Mouse (Mus musculus): Measurements from ENCODE around the gene Spdye4a.
A peak's percentile ranks its signal among the peaks of the same experiment; 100 is the strongest.
"Not testable (repeated sequence)": the region's sequence is repeated elsewhere in the genome, so short reads cannot be mapped to it uniquely, and the experiment has no call there.

Spdye4a gene

DNA sequence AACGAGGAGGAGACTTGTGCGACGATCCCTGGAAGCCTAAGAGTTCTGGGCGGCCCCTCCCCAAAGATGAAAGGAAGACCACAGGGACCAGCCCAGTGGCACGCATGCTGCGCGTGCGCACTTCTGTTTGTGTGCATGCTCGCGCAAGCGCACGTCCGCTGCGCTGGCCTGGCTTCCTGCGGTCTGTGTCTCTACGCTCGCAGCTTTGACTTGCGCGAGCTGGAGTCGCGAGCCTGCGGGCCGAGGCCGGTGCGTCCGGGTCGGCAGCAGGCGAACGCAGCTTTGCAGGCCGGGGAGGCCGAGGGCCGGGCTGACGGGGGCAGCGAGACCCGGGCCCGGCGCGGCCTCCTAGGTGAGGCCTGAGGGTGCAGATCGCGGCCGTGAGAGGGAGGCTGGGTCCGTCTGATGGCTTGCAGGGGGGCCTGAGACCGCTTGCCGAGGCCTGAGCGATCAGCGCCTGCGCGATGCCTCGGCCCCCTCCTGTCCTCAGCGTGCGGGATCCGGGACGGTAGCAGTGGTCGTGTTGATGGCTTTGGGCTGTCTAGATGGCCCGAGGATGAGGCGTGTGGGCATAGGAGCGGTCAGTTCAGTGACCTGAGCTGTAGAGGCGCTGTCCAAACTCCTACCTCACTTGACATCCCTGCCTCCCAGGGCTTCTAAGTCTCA lies 8.5 kb upstream of the Spdye4a start, which contains the start of gene Zfp12:
Gene Zfp12 (plus strand): TSS at position 136 of the 666 bp plus-strand sequence.
- DNase-seq (ENCODE audit: inconsistent age in 2 of 2, low spot score in 1 of 2) = peak; percentile 97 to 98

DNA sequence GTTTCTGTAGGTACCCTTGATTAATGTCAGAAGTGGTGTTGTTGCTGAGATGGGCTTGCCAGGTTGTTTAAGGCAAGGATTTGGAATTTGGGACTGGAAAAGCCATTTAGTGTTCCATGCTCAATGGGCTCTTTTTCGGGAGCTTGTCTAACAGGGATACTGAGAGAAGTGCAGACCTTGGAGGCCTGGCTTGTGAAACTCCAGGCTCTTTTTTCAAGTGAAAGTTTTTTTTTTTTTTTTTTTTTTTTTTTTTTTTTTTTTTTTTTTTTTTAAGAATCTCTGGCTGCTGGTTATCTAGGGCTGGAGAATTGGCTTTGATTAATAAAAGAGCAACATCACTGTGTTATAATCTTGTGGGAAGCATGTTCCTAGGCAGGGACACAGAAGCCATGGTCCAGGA lies 4.4 kb downstream of the Spdye4a start:
- no peak for DNase-seq (ENCODE audit: inconsistent age in 2 of 2, low spot score in 1 of 2)

DNA sequence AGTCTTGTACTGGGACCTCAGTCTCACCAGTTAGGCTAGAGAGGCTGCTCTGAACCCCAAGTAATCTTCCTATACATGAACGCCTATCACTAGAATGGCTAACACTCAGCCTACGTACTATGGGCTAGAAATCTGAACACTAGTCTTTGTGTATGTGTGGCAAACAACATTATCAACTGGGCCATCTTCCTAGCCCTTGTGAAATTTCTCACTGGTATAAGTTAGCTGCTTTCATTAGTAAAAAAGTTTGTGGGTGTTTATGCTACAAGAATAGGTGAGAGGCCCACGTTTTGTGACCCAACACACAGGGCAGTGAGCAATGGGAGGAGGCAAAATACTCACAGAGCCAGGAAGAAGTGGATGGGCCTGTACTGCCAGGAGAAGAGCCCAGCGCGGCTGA lies 5.7 kb downstream of the Spdye4a start:
- DNase-seq (ENCODE audit: inconsistent age in 2 of 2, low spot score in 1 of 2) = no peak

DNA sequence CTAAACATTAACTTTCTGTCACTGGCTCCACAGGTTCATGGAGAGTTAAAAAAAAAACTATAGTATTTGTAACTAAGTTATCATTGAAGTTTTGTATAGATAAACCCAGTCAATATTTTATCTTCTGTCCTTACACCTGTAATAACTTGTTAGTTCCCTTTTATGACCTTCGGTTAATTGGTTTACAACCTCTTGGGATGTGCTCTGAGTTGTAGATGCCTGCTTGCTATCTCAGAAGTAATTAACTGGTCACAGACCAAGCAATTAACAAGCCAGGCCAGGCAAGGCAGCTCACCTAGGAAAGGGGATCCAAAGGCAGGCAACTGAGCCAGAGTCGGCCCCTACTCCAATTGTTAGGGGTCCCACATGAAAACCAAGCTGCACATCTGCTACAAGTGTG lies 12.9 kb downstream of the Spdye4a start:
- no peak for DNase-seq (ENCODE audit: inconsistent age in 2 of 2, low spot score in 1 of 2)

DNA sequence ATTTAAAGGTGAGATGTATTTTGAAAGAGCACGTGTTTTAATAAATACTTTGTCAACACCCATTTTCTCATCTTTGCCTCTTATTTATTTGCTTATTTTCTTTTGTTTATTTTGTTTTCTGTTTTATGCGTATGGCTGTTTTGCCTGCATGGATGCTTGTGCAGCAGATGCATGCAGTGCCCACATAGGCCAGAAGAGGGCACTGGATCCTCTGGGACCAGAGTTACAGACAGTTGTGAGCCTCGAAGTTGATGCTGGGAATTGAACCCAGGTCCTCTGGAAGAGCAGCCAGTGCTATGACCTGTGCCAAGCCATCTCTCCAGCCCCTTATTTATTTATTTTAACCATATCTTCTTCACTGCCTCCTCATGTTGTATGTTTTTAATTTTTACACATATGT lies 21.7 kb downstream of the Spdye4a start:
- DNase-seq (ENCODE audit: inconsistent age in 2 of 2, low spot score in 1 of 2) = no peak

DNA sequence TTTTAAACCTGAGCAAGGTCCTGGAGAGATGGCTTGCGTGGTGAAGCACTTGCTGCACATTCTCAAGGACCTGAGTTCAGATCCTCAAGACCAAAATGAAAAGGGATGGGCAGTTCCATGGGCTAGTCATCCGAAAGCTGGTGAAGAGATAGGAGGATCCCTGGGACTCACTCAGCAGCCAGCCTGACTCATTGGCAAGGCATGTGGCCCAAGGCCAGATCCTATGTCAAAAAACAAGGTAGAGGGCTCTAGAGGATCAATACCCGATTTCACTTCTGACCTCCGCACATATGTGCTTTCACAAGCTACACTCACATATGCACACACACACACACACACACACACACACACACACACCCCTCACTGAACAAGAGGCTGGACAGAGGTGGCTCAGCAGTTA lies 30.2 kb downstream of the Spdye4a start:
- DNase-seq (ENCODE audit: inconsistent age in 2 of 2, low spot score in 1 of 2) = peak; percentile 60 to 76

DNA sequence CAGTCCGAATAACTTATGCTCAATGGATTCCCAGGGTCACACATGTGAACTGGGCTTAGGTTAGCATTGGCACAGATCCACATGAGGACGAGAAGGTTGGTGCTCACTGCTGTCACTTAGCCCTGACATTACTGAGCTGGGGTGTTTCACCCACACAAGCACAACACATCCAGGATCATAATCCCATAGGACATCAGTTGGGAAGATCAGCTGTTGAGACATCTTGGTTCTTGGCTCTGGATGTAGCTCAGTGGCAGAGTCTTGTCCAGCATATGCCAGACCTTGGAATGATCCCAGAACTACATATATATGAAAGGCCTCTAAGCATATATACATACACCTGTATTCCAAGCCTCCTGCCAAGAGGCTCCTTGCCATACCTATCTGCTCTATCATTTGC lies 31.5 kb downstream of the Spdye4a start:
- DNase-seq (ENCODE audit: inconsistent age in 2 of 2, low spot score in 1 of 2) = no peak

DNA sequence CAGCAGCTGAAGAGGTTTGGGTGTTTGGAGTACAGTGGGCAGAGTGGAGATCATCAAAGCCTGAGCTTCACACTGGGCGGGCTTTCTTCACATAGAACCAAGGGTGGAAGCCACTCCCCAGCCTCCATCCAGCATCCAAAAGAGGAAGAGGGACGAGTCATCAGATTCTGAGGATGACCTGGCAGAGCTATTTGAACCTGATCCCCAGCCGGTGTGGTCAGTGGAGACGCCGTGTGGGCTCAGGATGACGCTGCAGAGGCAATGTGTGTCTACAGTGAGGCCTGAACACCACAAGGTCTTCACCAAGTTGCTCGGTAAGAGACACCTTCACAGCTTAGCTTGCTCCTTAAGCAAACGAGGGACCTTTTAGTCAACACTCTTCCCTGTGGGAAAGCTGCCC lies 31.9 kb downstream of the Spdye4a start:
- DNase-seq (ENCODE audit: inconsistent age in 2 of 2, low spot score in 1 of 2) = not testable (repeated sequence)

DNA sequence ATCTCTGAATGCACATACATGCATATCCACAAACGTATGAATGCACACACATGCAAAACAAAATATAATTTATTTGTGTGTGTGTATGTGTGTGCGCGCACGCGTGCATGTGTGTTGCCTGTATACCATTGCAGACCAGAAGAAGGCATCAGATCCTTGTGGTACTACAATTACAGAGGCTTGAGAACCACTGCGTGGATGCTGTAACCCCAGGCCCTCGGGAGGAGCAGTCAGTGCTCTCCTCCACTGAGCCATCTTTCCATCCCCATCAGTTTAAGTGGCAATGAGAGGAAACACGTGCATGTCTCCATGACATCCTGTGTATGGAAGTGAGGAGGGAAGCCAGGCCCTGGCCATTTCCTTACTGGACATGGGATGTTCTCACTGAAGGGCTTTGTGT lies 33.9 kb downstream of the Spdye4a start:
- no peak for DNase-seq (ENCODE audit: inconsistent age in 2 of 2, low spot score in 1 of 2)

DNA sequence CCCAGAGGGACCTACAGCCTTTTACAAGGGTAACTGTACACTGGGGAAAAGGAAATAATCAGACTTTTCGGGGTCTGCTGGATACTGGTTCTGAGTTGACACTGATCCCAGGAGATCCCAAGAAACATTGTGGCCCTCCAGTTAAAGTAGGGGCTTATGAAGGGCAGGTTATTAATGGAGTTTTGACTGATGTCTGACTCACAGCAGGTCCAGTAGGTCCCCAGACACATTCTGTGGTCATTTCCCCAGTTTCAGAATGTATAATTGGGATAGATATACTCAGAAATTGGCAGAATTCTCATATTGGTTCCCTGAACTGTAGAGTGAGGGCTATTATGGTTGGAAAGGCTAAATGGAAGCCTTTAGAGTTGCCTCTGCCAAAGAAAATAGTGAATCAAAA lies 38.7 kb downstream of the Spdye4a start:
- DNase-seq (ENCODE audit: inconsistent age in 2 of 2, low spot score in 1 of 2) = not testable (repeated sequence)

DNA sequence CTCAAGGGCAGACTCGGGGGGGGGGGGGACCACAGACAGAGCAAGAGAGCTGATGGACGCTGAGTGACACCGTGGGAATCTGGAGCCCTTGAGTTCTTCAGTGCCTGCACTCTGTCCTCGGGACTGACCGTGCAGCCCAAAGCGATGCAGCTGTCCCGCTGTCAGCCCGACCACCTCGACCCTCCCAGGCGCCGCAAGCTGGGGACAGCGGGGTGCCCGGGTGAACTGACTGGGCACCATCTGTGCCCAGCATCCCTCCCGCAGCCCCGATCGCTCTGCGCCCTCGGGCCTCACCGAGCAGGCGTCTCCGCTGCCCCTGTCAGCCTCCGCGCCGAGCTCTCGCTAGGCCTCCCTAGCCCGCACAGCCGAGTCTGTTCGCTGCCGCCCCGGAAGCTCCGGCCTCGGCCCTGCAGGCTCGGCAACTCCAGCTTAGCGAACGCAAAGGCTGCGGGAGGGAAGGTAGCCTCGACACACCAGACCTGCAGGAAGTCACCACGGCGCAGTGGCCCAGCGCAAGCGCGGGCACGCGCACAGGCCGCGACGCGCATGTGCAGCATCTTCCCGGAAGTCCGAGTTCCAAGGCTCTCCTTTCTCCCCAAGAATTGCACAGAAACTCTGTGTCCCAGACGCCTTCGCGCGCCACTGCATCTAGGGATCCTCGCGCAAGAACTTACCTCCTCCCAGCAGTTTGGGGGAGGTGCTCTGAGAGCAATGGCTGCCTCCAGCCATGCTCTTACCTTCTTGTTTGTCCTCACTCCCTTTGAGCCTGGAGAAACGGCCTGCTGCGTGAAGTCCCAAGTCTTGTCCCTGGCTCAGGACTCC lies 46.2 kb downstream of the Spdye4a start, which contains the start of the genes Rbak and Spdye4b:
Gene Rbak (minus strand): TSS at position 521 of the 822 bp plus-strand sequence.
Gene Spdye4b (plus strand): TSS at position 763 of the 822 bp plus-strand sequence.
- DNase-seq (ENCODE audit: inconsistent age in 2 of 2, low spot score in 1 of 2) = peak; percentile 96 to 97

DNA sequence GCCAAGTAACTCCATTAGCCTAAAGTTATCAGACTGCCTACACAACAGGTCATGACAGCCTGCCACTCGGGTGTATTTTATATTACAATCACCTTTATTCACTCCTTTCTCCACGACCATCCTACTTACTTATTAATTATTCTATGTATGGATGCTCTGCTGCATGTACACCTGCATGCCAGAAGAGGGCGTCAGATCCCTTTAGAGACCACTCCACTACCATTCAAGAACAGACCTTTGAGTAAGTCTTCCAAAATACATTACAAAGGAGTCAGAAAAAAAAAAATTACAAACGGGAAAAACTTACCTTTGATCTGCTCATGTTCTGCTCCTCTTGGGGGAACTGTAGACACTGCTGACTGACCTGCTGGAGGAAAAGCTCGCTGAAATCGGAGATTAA lies 47.5 kb downstream of the Spdye4a start:
- peak in 1 of 2 experiments; percentile 51 for DNase-seq (ENCODE audit: inconsistent age in 2 of 2, low spot score in 1 of 2)

DNA sequence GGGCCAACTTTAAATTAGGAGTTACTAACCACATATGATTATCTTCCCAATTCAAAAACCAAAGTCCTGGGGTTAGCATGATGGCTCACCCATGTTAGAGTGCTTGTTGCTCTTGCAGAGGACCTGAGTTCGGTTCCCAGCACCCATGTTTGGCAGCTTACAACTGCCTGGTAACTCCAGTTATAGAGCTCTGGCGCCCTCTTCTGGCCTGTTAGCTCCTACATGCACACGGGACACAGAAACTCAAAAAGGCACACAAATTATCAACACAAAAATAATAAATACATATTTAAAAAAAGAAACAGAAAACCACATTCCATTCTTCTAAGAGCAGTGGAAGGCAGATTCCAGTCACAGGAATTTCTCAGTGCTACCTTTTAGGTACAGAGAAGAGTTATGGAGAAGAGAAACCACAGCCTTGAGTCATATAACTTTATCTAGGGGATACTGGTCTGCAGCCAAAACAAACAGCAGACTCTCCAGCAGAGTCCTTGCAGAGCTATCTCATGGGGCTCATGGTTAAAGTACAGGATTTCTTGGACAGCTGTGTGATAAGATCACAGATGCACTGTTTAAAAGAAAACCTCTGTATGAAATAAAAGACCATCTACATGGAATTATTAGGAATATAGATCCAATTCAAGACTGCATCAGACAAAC lies 49.0 kb downstream of the Spdye4a start:
- peak; percentile 55 to 75 for DNase-seq (ENCODE audit: inconsistent age in 2 of 2, low spot score in 1 of 2)

DNA sequence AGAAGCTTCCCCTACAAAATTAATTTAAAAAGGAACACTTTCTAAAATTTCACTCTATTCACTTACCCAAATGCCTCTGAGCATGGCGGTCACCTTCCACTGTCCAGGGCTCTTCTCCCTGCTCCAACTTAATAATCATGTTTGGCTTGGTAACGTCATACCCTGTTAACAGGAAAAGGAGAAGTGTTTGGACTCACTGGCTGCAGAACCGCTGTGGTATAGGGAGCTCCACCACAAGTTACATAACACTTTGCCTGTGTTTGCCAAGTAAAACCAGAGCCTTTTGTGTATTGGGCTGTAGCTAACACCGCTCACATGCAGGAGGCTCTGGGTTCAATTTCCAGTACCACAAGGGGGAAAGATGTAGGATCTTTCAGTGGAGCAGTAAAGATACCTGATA lies 50.7 kb downstream of the Spdye4a start:
- DNase-seq (ENCODE audit: inconsistent age in 2 of 2, low spot score in 1 of 2) = no peak
